Mouse (Mus musculus) kidney, adult 2 months (tissue): ENCODE results near the gene Adamts18.

ENCODE experiments used
- CTCF ChIP-seq: fragments of 200-500 bp; conservative IDR thresholded peaks from 2 replicates; pipeline ENCODE4 v1.5.1; 2011; ENCODE audit warnings: low read depth, mild to moderate bottlenecking, control low read depth, low read length, moderate library complexity, mixed read lengths; ENCODE audit not compliant: insufficient read depth, insufficient read length
- POLR2A ChIP-seq: fragments of 200-500 bp; IDR thresholded peaks from one replicate; pipeline ENCODE4 v1.6.1; 2011; ENCODE audit warnings: low read depth, low read length, control low read depth

DNA sequence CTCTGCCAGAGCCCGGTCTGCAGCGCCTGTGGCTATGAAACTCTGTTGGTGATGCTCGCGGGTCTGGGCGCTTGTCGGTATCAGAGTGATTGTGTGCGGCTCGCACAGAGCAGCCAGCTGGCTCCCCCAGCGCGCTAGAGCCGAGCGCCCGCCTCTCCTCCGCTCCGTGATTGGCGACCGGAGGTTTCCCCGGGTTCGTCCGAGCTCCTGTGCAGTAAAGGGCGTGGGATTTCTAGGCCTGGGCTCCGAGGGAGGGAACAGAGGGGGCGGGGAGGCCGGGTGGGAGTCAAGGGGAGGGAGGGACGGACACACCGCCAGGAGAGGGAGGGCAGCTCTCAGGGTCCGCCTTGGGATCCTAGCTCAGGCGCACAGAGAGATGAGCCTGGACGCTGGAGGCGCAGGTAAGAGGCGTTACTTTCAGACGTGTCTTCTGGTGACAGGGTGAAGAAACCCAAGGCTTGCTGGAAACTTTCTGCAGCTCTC lies at the start of gene Adamts18:
- TF ChIP-seq POLR2A (no peak), CTCF (no peak)
